Mouse (Mus musculus) hindbrain, postnatal 0 days (tissue): ENCODE results near the gene 4921524J17Rik. TPM values are rescaled to one million over a fixed set of nuclear protein-coding genes. Genes with fewer than 3 reads are reported as not detected.

ENCODE experiments used
- ATAC-seq: fragments of 200-750 bp; cut with Nextera tagmentation; 2 replicates; pipeline ENCODE4 v1.8.0; 2017; ENCODE audit warnings: mild to moderate bottlenecking, moderate TSS enrichment, moderate library complexity
- DNase-seq: peaks from one replicate; pipeline ENCODE4 v3.0.0-alpha.2; 2015; ENCODE audit warnings: low spot score
- H3K27ac ChIP-seq: fragments of 300-500 bp; sonication (generic); 2 replicates; pipeline ENCODE4 v1.5.1; 2014; ENCODE audit warnings: mild to moderate bottlenecking
- H3K27me3 ChIP-seq: fragments of 300-500 bp; sonication (generic); 2 replicates; pipeline ENCODE4 v1.6.1; 2014; ENCODE audit warnings: low read length, mixed read lengths; ENCODE audit not compliant: insufficient read depth
- H3K36me3 ChIP-seq: fragments of 300-500 bp; sonication (generic); 2 replicates; pipeline ENCODE4 v1.6.1; 2014; ENCODE audit warnings: low read length, mixed read lengths; ENCODE audit not compliant: insufficient read depth
- H3K4me1 ChIP-seq: fragments of 300-500 bp; sonication (generic); 2 replicates; pipeline ENCODE4 v1.6.1; 2014; ENCODE audit warnings: antibody characterized with exemption, low read length, mixed read lengths; ENCODE audit not compliant: insufficient read depth
- H3K4me2 ChIP-seq: fragments of 300-500 bp; sonication (generic); 2 replicates; pipeline ENCODE4 v1.6.1; 2014; ENCODE audit warnings: low read depth, mild to moderate bottlenecking, low read length, moderate library complexity, mixed read lengths
- H3K4me3 ChIP-seq: fragments of 300-500 bp; sonication (generic); 2 replicates; pipeline ENCODE4 v1.5.1; 2014; ENCODE audit warnings: low read length
- H3K9ac ChIP-seq: fragments of 300-500 bp; sonication (generic); replicated peaks from 2 replicates; pipeline ENCODE4 v1.6.1; 2014; ENCODE audit warnings: mild to moderate bottlenecking, low read length, moderate library complexity, mixed read lengths
- H3K9me3 ChIP-seq: fragments of 300-500 bp; sonication (generic); 2 replicates; pipeline ENCODE4 v1.6.1; 2016; ENCODE audit warnings: low read length, mixed read lengths
- CTCF ChIP-seq: IDR thresholded peaks from 2 replicates; pipeline ENCODE4 v1.5.1; 2016; ENCODE audit warnings: antibody characterized with exemption, control low read depth, low read depth
- WGBS: fragments of 180-500 bp; shearing (Covaris S2); extraction: QIAGEN DNeasy Blood & Tissue Kit; methylation state at CpG from one replicate; pipeline ENCODE4 v1.1.7; 2014; 5-methylcytosine and 5-hydroxymethylcytosine counted together
- polyA plus RNA-seq: library from polyadenylated mRNA; unstranded; fragments of >200 nt; fragmentation: Nextera tagmentation; extraction: Ambion mirVana; gene quantifications from 2 replicates; pipeline ENCODE4 v1.2.1, GENCODE M21; 2015
- total RNA-seq: library from RNA; depleted of rRNA; stranded (reverse); fragments of >200 nt; gene quantifications from 2 replicates; pipeline ENCODE4 v1.2.3, GENCODE M21; 2014

The 4921524J17Rik gene
- total and polyA plus RNA-seq, 2 experiments from 2014 or later = 13.6 to 43.0 TPM

DNA sequence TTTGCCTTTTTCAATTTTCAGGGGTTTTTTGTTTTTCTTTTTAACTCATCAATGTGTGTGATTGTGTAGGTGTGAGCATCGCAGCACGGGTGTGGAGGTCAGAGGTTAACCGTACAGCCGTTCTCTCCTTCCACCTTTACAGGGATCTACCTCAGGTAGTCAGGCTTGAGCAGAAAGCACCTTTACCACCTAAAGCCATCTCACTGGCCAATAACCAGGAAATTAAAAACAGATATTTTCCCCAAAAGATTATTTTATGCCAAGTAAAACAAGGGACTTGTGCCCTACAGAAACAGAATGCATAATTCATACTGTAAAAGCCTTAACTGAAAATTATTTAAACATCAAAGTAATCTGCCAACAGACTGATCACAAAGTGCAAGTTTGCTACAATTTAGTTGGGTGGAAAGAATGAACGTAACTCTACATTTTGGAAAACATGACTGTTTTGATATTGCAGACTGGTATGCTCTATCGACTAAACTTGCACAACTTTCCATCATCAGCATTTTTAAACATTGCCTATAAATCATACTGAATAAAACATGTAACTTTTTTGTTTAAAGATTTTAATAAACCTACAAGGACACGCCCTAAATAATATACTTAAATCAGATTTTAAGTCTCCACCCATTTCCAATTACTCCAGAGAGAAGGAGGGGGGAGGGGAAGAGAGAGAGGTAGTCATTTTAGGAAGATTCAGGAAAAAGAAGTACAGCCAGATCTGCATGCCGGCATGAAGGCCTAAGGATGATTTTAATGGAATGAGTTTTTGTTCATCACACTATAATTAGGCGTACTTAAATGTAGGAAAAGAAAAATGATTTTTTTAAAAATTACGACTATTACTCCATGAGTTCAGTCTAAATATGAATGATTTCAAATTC, 1.1 kb downstream of the 4921524J17Rik start:
- no peak for ATAC-seq
- Histone ChIP-seq H3K9me3 (no peaks in the 10 kb centered on the region), H3K36me3 (no peaks in the 10 kb centered on the region), H3K4me1 (0 out of 2 replicates have a peak, but pooled peaks cover 6% of the 10 kb centered on the region), H3K4me2 (peak overlapping the region; percentile 60), H3K27me3 (no peaks in the 10 kb centered on the region), H3K27ac (peak overlapping the region; percentile 91; the same call in 1 of the 2 replicates), H3K4me3 (peak overlapping the region; percentile 83), H3K9ac (peak overlapping the region; percentile 77; the same call in 1 of the 2 replicates)
- WGBS = 14% methylated on average over 10 of the region's 10 CpGs
- TF ChIP-seq CTCF = no peak
- DNase-seq = peak; percentile 49

GRCm38 (mm10) chr8:85430801-85431200, 1.8 kb downstream of the 4921524J17Rik start:
- no peak for TF ChIP-seq CTCF
- DNase-seq (no peak), ATAC-seq (no peak)
- no peaks in the 10 kb centered on the region for H3K9me3 ChIP-seq
- peak overlapping the region; percentile 13 for H3K4me3 ChIP-seq
- H3K27me3 ChIP-seq = no peaks in the 10 kb centered on the region
- 0 out of 2 replicates have a peak overlapping the region, but pooled peaks have one; percentile 13 for H3K9ac ChIP-seq
- H3K27ac ChIP-seq = no peak overlapping the region
- 0 out of 2 replicates have a peak, but pooled peaks cover 6% of the 10 kb centered on the region for H3K4me1 ChIP-seq
- no peaks in the 10 kb centered on the region for H3K36me3 ChIP-seq
- WGBS = 23% methylated on average over 3 of the region's 3 CpGs
- H3K4me2 ChIP-seq = peak overlapping the region; percentile 60

- Histone ChIP-seq H3K9ac (no peak overlapping the region), H3K4me2 (peak overlapping the region; percentile 1; the same call in 1 of the 2 replicates), H3K27ac (no peak overlapping the region), H3K9me3 (no peaks in the 10 kb centered on the region), H3K4me1 (0 out of 2 replicates have a peak, but pooled peaks cover 6% of the 10 kb centered on the region), H3K4me3 (no peak overlapping the region), H3K36me3 (no peaks in the 10 kb centered on the region), H3K27me3 (no peaks in the 10 kb centered on the region)
- no peak for TF ChIP-seq CTCF
- 26% methylated on average over 4 of the region's 4 CpGs for WGBS
- no peak for ATAC-seq
- no peak for DNase-seq
Observed at GRCm38 (mm10) chr8:85429219-85429618, 3.4 kb downstream of the 4921524J17Rik start.

DNA sequence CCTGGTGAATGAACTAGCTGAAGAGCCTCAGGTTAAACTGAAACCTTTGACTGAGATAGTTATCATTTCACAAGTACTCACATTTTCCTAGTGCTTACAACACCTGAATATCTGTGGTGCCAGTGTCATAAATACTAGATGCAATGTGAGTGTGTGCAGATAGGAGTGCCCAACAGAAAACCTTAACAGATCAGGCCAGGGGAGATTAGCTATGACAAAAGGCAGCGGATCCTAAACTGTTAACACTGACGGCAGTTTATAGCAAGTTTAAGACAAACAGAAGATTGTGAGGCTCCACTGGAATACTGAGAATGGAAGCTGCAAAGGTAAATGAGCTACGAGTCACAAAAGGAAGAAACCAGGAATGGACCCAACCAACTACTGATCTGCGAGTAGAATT, 5.6 kb downstream of the 4921524J17Rik start:
- ATAC-seq (no peak), DNase-seq (no peak)
- Histone ChIP-seq H3K4me1 (0 out of 2 replicates have a peak, but pooled peaks cover 6% of the 10 kb centered on the region), H3K27ac (no peak overlapping the region), H3K9ac (no peak overlapping the region), H3K4me3 (no peak overlapping the region), H3K36me3 (no peaks in the 10 kb centered on the region), H3K9me3 (no peaks in the 10 kb centered on the region), H3K4me2 (no peak overlapping the region), H3K27me3 (no peaks in the 10 kb centered on the region)
- no peak for TF ChIP-seq CTCF
- 79% methylated on average over 4 of the region's 4 CpGs for WGBS

GRCm38 (mm10) chr8:85421329-85421728, 11.3 kb downstream of the 4921524J17Rik start:
- no peak for DNase-seq
- H3K9me3 ChIP-seq = no peaks in the 10 kb centered on the region
- H3K27me3 ChIP-seq = no peaks in the 10 kb centered on the region
- no peak overlapping the region for H3K9ac ChIP-seq
- H3K36me3 ChIP-seq = no peaks in the 10 kb centered on the region
- TF ChIP-seq CTCF = no peak
- H3K4me3 ChIP-seq = no peak overlapping the region
- H3K27ac ChIP-seq = no peak overlapping the region
- no peaks in the 10 kb centered on the region for H3K4me1 ChIP-seq
- ATAC-seq = no peak
- WGBS = 89% methylated on average over 1 of the region's 1 CpGs
- H3K4me2 ChIP-seq = no peak overlapping the region

GRCm38 (mm10) chr8:85408526-85408925, 24.1 kb downstream of the 4921524J17Rik start:
- Histone ChIP-seq H3K4me2 (no peak overlapping the region), H3K27me3 (no peaks in the 10 kb centered on the region), H3K9ac (no peak overlapping the region), H3K27ac (no peak overlapping the region), H3K4me3 (no peak overlapping the region), H3K4me1 (no peaks in the 10 kb centered on the region), H3K36me3 (no peaks in the 10 kb centered on the region), H3K9me3 (no peaks in the 10 kb centered on the region)
- DNase-seq = no peak
- whole genome bisulfite sequencing = 88% methylated on average over 3 of the region's 3 CpGs
- TF ChIP-seq CTCF = no peak
- no peak for ATAC-seq
